Mouse (Mus musculus) cerebellum, postnatal 10 days (tissue): ENCODE results near the gene Olfr45.
"Not testable (repeated sequence)": the region's sequence is repeated elsewhere in the genome, so short reads cannot be mapped to it uniquely, and the experiment has no call there.

Experiments used
- DNase-seq, 2 experiments: peaks; one replicate each; pipeline ENCODE4 v3.0.0; 2021; ENCODE audit warnings: mixed read lengths in 2 of 2

The Olfr45 gene

GRCm38 (mm10) chr7:140681651-140682050, at the start of gene Olfr45:
Olfr45 (plus strand) TSS chr7:140681951.
- no peak for DNase-seq

GRCm38 (mm10) chr7:140646152-140646551, 35.6 kb upstream of the Olfr45 start, which contains the start of gene Olfr53:
Olfr53 (plus strand) TSS chr7:140646452.
- no peak for DNase-seq

- DNase-seq, result no peak
Measured at GRCm38 (mm10) chr7:140659630-140660029, 22.1 kb upstream of the Olfr45 start, which contains the start of gene Olfr539. Olfr539 (plus strand) TSS chr7:140659930.

GRCm38 (mm10) chr7:140670693-140671092, 11.1 kb upstream of the Olfr45 start:
- DNase-seq, result not testable (repeated sequence)

- no peak for DNase-seq
Measured at GRCm38 (mm10) chr7:140675863-140676262, 5.9 kb upstream of the Olfr45 start.

- DNase-seq, result not testable (repeated sequence)
Measured at GRCm38 (mm10) chr7:140679591-140679990, 2.2 kb upstream of the Olfr45 start.

- no peak for DNase-seq
Measured at GRCm38 (mm10) chr7:140696967-140697366, 15.2 kb downstream of the Olfr45 start, which contains the start of gene Olfr541. Olfr541 (plus strand) TSS chr7:140697267.

- no peak for DNase-seq
Measured at GRCm38 (mm10) chr7:140706348-140706747, 24.6 kb downstream of the Olfr45 start.

- no peak for DNase-seq
Measured at GRCm38 (mm10) chr7:140707536-140708284, 26.0 kb downstream of the Olfr45 start.

GRCm38 (mm10) chr7:140717155-140718055, 35.7 kb downstream of the Olfr45 start:
- DNase-seq, result no peak

- no peak for DNase-seq
Measured at GRCm38 (mm10) chr7:140721095-140721494, 39.3 kb downstream of the Olfr45 start.

- no peak for DNase-seq
Measured at GRCm38 (mm10) chr7:140725558-140725957, 43.8 kb downstream of the Olfr45 start.

GRCm38 (mm10) chr7:140733162-140733561, 51.4 kb downstream of the Olfr45 start:
- DNase-seq, result no peak
